Mouse (Mus musculus): ENCODE results near the gene Glis3. TPM values are rescaled to one million over a fixed set of nuclear protein-coding genes. Genes with fewer than 3 reads are reported as not detected.

Glis3 gene
- polyA plus RNA-seq, 1 experiment: 0.02 TPM

DNA sequence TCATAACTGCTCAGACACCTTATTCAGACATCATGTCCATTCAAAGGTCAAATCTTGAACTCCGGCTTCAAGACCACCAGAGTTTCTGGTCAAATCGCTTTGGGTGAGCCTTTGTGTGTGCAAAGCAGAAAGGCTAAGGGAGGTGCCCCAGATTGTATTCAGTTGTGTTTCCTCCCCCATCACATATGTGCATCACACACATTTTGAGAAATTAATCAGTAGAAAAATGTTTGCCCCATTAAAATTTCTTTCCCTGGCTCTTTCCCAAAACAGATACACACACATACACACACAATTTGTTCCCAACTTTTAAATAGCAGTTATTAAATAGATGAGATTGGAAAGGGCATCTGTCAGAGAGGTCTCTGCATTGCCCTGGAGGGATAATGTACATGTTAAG, 442.3 kb downstream of the Glis3 start:
- Histone ChIP-seq H3K4me1 (ENCODE audit: control insufficient read depth) (no peaks in the 10 kb centered on the region), H3K36me3 (ENCODE audit: control insufficient read depth) (no peaks in the 10 kb centered on the region), H3K27me3 (ENCODE audit: control insufficient read depth) (no peaks in the 10 kb centered on the region), H3K4me3 (replicated peaks) (no peak overlapping the region), H3K9me3 (ENCODE audit: control insufficient read depth, low read length) (peaks cover 5% of the 10 kb centered on the region; the same call in 1 of the 2 replicates)
- TF ChIP-seq TAL1 (IDR thresholded peaks at IDR 0.05; ENCODE audit: low read length): no peak
- TF ChIP-seq GATA1 (IDR thresholded peaks at IDR 0.05; ENCODE audit: low read length): no peak

DNA sequence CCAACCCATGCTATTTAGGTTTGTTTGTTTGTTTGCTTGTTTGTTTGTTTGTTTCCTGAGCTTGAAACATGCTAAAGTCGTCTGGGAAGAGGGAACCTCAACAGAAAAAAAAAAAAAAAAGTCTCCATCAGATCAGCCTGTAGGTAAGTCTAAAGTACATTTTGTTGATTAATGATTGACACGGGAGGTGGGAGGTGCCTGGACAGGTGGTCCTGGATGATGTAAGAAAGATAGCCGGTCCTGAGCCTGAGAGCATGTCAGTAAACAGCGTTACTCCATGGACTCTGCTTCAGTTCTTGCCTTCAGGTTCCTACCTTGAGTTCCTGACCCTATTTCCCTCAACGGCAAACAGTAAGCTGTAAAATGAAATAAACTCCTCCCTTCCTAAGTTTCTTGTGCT, 444.3 kb downstream of the Glis3 start:
- Histone ChIP-seq H3K36me3 (ENCODE audit: control insufficient read depth) (no peaks in the 10 kb centered on the region), H3K4me1 (ENCODE audit: control insufficient read depth) (no peaks in the 10 kb centered on the region), H3K9me3 (ENCODE audit: control insufficient read depth, low read length) (peaks cover 4% of the 10 kb centered on the region; the same call in 1 of the 2 replicates), H3K27me3 (ENCODE audit: control insufficient read depth) (no peaks in the 10 kb centered on the region), H3K4me3 (replicated peaks) (no peak overlapping the region)
- TF ChIP-seq TAL1 (IDR thresholded peaks at IDR 0.05; ENCODE audit: low read length): no peak

DNA sequence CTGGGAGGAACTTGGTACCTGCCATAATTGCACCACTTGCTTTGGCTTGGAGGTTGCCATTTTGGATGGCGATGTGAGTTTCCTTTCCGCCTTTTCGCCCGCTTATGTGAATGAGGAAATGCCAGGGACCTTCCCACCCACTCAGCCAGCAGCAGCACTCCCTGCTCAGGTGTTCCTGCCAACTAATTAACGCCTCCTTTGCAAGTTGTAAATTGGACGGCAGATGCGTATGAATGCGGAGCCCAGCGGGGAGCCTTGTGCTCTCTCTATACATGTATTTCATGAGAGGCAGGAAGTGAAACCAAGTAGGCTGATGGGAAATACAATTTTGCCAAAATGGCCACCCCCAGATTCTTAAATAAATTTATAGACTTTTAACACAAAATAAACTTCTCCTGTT, 444.8 kb downstream of the Glis3 start:
- TF ChIP-seq TAL1 (IDR thresholded peaks at IDR 0.05; ENCODE audit: low read length) (no peak), GATA1 (IDR thresholded peaks at IDR 0.05; ENCODE audit: low read length) (no peak)
- no peaks in the 10 kb centered on the region for H3K4me1 ChIP-seq (ENCODE audit: control insufficient read depth)
- no peaks in the 10 kb centered on the region for H3K36me3 ChIP-seq (ENCODE audit: control insufficient read depth)
- H3K27me3 ChIP-seq (ENCODE audit: control insufficient read depth): no peaks in the 10 kb centered on the region
- peaks cover 4% of the 10 kb centered on the region; the same call in 1 of the 2 replicates for H3K9me3 ChIP-seq (ENCODE audit: control insufficient read depth, low read length)
- no peak overlapping the region for H3K4me3 ChIP-seq (replicated peaks)

DNA sequence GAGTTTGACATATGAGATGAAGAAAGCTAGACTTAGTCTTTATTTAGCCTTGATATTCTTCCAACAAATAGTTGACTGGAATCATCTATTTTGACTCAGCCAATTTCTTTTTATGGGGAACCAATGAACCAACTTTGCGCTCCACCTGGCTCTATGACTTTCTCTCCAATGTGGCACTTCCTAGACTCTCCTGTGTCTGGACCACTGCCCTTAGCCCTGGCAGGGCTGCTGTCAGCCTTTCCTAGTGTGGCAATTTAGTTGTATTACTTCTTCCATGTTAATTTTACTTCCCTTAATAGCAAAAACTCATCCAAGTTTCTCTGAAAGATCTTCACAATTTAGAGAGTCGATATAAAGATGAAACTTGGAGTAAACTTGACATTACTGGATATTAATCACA, 445.2 kb downstream of the Glis3 start:
- TF ChIP-seq GATA1 (IDR thresholded peaks at IDR 0.05; ENCODE audit: low read length): no peak
- no peak for TF ChIP-seq TAL1 (IDR thresholded peaks at IDR 0.05; ENCODE audit: low read length)
- Histone ChIP-seq H3K4me3 (replicated peaks) (no peak overlapping the region), H3K4me1 (ENCODE audit: control insufficient read depth) (no peaks in the 10 kb centered on the region), H3K27me3 (ENCODE audit: control insufficient read depth) (no peaks in the 10 kb centered on the region), H3K36me3 (ENCODE audit: control insufficient read depth) (no peaks in the 10 kb centered on the region), H3K9me3 (ENCODE audit: control insufficient read depth, low read length) (peaks cover 4% of the 10 kb centered on the region; the same call in 1 of the 2 replicates)

DNA sequence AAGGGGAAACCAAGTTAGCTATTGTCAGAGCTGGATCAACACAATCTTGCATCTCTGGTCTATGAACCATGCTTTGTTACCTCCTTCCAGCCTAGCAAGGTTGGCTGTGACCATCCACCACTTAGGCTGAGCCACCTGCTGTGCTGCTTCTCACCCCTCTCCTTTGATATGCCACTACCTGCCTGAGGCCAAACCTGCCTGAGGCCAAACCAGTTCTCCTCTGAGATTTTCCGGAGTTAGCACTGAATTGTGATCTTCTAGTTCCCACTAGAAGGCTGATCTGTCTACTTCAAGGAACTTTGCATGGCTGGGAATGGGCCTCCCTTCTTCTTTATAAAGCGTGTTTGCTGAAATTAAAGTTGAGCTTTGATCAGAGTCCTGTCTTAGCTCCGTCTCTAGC, 448.4 kb downstream of the Glis3 start:
- Histone ChIP-seq H3K36me3 (ENCODE audit: control insufficient read depth) (no peaks in the 10 kb centered on the region), H3K4me3 (replicated peaks) (no peak overlapping the region), H3K27me3 (ENCODE audit: control insufficient read depth) (no peaks in the 10 kb centered on the region), H3K9me3 (ENCODE audit: control insufficient read depth, low read length) (peaks cover 2% of the 10 kb centered on the region; the same call in 1 of the 2 replicates), H3K4me1 (ENCODE audit: control insufficient read depth) (no peaks in the 10 kb centered on the region)
- no peak for TF ChIP-seq GATA1 (IDR thresholded peaks at IDR 0.05; ENCODE audit: low read length)
- no peak for TF ChIP-seq TAL1 (IDR thresholded peaks at IDR 0.05; ENCODE audit: low read length)

DNA sequence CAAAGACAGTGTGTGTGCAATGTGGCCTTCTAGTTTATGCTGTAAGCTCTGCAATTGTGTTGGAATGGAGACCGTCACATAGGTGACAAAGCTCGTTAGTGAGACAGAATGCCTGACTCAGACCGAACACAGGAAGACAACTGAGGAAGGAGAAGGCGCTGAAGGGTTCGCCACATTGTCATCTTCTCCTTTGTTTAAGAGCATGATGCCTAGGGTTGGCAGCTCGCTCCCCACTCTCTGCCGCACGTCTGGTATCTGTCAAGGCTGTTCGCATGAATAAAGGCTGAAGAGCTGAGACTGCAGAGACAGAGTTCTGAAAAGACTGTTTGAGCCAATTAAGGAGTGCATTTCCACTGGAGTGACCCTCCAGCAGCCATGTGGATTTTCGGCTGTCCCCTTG, 452.4 kb downstream of the Glis3 start:
- H3K9me3 ChIP-seq (ENCODE audit: control insufficient read depth, low read length): peaks cover 2% of the 10 kb centered on the region; the same call in 1 of the 2 replicates
- TF ChIP-seq GATA1 (IDR thresholded peaks at IDR 0.05; ENCODE audit: low read length) (no peak), TAL1 (IDR thresholded peaks at IDR 0.05; ENCODE audit: low read length) (no peak)
- H3K4me1 ChIP-seq (ENCODE audit: control insufficient read depth): no peaks in the 10 kb centered on the region
- no peaks in the 10 kb centered on the region for H3K36me3 ChIP-seq (ENCODE audit: control insufficient read depth)
- H3K27me3 ChIP-seq (ENCODE audit: control insufficient read depth): no peaks in the 10 kb centered on the region
- H3K4me3 ChIP-seq (replicated peaks): no peak overlapping the region

DNA sequence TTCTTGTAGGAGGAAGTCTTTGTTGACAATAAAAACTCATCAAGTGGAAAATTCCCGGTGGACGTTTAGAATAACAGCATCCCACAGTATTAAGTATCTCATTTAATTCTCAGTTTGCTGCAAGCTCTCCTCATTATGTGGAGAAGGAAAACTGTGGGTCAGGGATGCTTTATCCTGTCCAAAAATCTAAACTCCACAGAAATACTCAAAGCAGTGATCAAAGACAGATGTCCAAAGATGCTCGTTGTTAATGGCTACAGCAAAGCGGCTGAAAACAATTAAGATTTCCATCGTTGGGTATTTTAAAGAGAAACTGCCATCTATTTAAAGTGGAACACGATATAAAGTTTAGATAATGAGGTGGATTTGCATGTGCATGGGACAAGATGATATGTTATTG, 454.2 kb downstream of the Glis3 start:
- TF ChIP-seq TAL1 (IDR thresholded peaks at IDR 0.05; ENCODE audit: low read length) (no peak), GATA1 (IDR thresholded peaks at IDR 0.05; ENCODE audit: low read length) (no peak)
- Histone ChIP-seq H3K9me3 (ENCODE audit: control insufficient read depth, low read length) (no peaks in the 10 kb centered on the region), H3K4me1 (ENCODE audit: control insufficient read depth) (no peaks in the 10 kb centered on the region), H3K4me3 (replicated peaks) (no peak overlapping the region), H3K36me3 (ENCODE audit: control insufficient read depth) (no peaks in the 10 kb centered on the region), H3K27me3 (ENCODE audit: control insufficient read depth) (no peaks in the 10 kb centered on the region)

DNA sequence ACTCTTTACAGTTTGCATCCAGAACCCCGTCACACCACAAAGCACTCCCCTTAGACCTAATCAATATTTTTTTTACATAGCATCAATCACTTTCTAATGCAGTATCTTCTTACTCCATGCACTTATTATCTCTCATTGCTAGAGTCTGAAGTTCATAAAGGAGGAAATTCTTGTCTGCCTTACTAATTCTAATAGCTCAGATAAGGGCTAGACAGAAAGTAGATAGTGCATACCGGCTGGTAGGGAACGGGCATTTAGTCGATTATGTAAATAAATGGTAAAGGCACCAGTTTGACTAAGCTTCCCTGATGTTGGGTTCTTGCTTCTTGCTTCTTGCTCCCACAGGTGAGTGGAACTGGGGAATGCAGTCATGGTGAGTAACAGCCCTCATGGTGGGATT, 468.2 kb downstream of the Glis3 start:
- Histone ChIP-seq H3K9me3 (ENCODE audit: control insufficient read depth, low read length) (peaks cover 28% of the 10 kb centered on the region), H3K36me3 (ENCODE audit: control insufficient read depth) (no peaks in the 10 kb centered on the region), H3K4me1 (ENCODE audit: control insufficient read depth) (no peaks in the 10 kb centered on the region), H3K4me3 (replicated peaks) (no peak overlapping the region), H3K27me3 (ENCODE audit: control insufficient read depth) (no peaks in the 10 kb centered on the region)
- no peak for TF ChIP-seq GATA1 (IDR thresholded peaks at IDR 0.05; ENCODE audit: low read length)
- TF ChIP-seq TAL1 (IDR thresholded peaks at IDR 0.05; ENCODE audit: low read length): no peak

Other genes starting within 250 kb of the Glis3 start
- not detected in 2 replicates for gene Slc1a1, start 155.0 kb upstream of the Glis3 start, polyA plus RNA-seq (2012)